Mouse (Mus musculus) stomach, postnatal 0 days (tissue): ENCODE measurements around the gene Cacna2d1. TPM values are rescaled to one million over a fixed set of nuclear protein-coding genes. Genes with fewer than 3 reads are reported as not detected.

Source experiments
- ATAC-seq: fragments of 200-750 bp; cut with Nextera tagmentation; 2 replicates; pipeline ENCODE4 v1.8.0; 2017; ENCODE audit not compliant: low FRiP score, low TSS enrichment
- DNase-seq: peaks from one replicate; pipeline ENCODE4 v3.0.0-alpha.2; 2016; ENCODE audit warnings: low spot score
- H3K27ac ChIP-seq: fragments of 300-500 bp; sonication (generic); replicated peaks from 2 replicates; pipeline ENCODE4 v1.5.1; 2014; ENCODE audit warnings: mild to moderate bottlenecking, control low read depth
- H3K27me3 ChIP-seq: fragments of 300-500 bp; sonication (generic); 2 replicates; pipeline ENCODE4 v1.6.1; 2014; ENCODE audit warnings: low read length; ENCODE audit not compliant: control insufficient read depth, insufficient read depth
- H3K36me3 ChIP-seq: fragments of 300-500 bp; sonication (generic); 2 replicates; pipeline ENCODE4 v1.6.1; 2014; ENCODE audit warnings: low read length, mixed read lengths; ENCODE audit not compliant: control insufficient read depth, insufficient read depth
- H3K4me1 ChIP-seq: fragments of 300-500 bp; sonication (generic); replicated peaks from 2 replicates; pipeline ENCODE4 v1.6.1; 2014; ENCODE audit warnings: antibody characterized with exemption; ENCODE audit not compliant: control insufficient read depth, insufficient read depth
- H3K4me2 ChIP-seq: fragments of 300-500 bp; sonication (generic); replicated peaks from 2 replicates; pipeline ENCODE4 v1.6.1; 2014; ENCODE audit warnings: low read depth, mild to moderate bottlenecking, control low read depth, moderate library complexity
- H3K4me3 ChIP-seq: fragments of 300-500 bp; sonication (generic); 2 replicates; pipeline ENCODE4 v1.5.1; 2014; ENCODE audit warnings: low read depth, low read length, control low read depth
- H3K9ac ChIP-seq: fragments of 300-500 bp; sonication (generic); 2 replicates; pipeline ENCODE4 v1.6.1; 2014; ENCODE audit warnings: mild to moderate bottlenecking, low read length, control low read depth, mixed read lengths
- H3K9me3 ChIP-seq: fragments of 300-500 bp; sonication (generic); 2 replicates; pipeline ENCODE4 v1.6.1; 2016; ENCODE audit warnings: low read length; ENCODE audit not compliant: control insufficient read depth
- CTCF ChIP-seq: IDR thresholded peaks from 2 replicates; pipeline ENCODE4 v1.5.1; 2016; ENCODE audit warnings: antibody characterized with exemption, low read depth, mild to moderate bottlenecking, moderate library complexity
- EP300 ChIP-seq: optimal IDR thresholded peaks from 2 replicates; pipeline ENCODE3; 2016; ENCODE audit warnings: antibody characterized with exemption
- WGBS: fragments of 180-500 bp; shearing (Covaris S2); extraction: QIAGEN DNeasy Blood & Tissue Kit; methylation state at CpG from one replicate; pipeline ENCODE4 v1.1.7; 2014; 5-methylcytosine and 5-hydroxymethylcytosine counted together
- polyA plus RNA-seq: library from polyadenylated mRNA; unstranded; fragments of >200 nt; fragmentation: Nextera tagmentation; extraction: Ambion mirVana; gene quantifications from 2 replicates; pipeline ENCODE4 v1.2.1, GENCODE M21; 2015

Cacna2d1 gene
- polyA plus RNA-seq, 1 experiment from 2014 or later, result 7.5 TPM

GRCm38 (mm10) chr5:16414693-16415092, 480.2 kb downstream of the Cacna2d1 start:
- Histone ChIP-seq H3K9ac (no peak overlapping the region), H3K4me2 (no peak overlapping the region), H3K9me3 (no peaks in the 10 kb centered on the region), H3K4me3 (no peak overlapping the region), H3K4me1 (no peaks in the 10 kb centered on the region), H3K36me3 (no peaks in the 10 kb centered on the region), H3K27me3 (no peaks in the 10 kb centered on the region), H3K27ac (no peak overlapping the region)
- TF ChIP-seq CTCF, result no peak
- no peak for TF ChIP-seq EP300
- DNase-seq, result no peak
- ATAC-seq, result no peak

DNA sequence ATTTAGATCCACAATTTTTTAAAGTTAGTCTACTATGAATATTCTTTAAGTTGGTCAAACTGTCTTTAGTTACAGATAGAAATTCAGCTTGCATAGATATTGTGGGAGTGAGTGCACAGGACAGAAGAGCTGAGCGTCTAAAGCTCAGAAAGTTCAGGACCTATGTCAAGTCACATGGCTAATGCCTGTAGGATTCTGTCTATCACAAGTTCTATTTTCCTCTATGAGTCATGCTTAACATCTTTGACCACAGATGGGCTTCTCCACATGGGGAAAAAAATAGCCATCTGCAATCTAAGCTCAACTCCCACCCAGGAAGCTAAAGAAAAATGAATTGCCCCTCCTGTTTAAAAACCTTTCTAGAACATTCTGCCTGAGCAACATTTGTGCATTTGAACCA, 483.5 kb downstream of the Cacna2d1 start:
- H3K27ac ChIP-seq, result no peak overlapping the region
- no peak overlapping the region for H3K4me2 ChIP-seq
- H3K4me3 ChIP-seq, result no peak overlapping the region
- H3K36me3 ChIP-seq, result no peaks in the 10 kb centered on the region
- no peak overlapping the region for H3K9ac ChIP-seq
- no peak for TF ChIP-seq CTCF
- TF ChIP-seq EP300, result no peak
- 61% methylated on average over 1 of the region's 1 CpGs for WGBS
- no peaks in the 10 kb centered on the region for H3K27me3 ChIP-seq
- no peak for DNase-seq
- H3K4me1 ChIP-seq, result no peaks in the 10 kb centered on the region
- H3K9me3 ChIP-seq, result no peaks in the 10 kb centered on the region
- ATAC-seq, result no peak

DNA sequence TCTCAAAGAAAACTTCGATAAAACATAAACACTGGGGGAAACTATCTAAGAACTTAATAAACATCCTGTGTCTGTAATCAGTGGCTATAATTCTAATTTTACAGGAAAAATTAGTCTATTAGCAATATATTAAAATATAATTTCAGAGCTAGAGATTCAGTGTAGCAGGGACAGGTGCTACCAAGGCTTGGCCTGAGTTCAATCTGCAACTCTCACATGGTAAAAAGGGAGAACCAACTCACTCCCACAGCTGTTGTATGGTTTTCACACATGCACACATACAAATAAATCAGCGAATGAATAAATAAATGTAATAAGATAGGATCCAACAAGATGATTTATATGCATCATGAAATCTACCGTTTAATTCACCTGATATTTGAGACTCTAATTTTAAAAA, 484.0 kb downstream of the Cacna2d1 start:
- no peak overlapping the region for H3K27ac ChIP-seq
- ATAC-seq, result no peak
- no peak overlapping the region for H3K4me2 ChIP-seq
- WGBS, result 64% methylated on average over 3 of the region's 3 CpGs
- no peak overlapping the region for H3K9ac ChIP-seq
- no peaks in the 10 kb centered on the region for H3K9me3 ChIP-seq
- H3K36me3 ChIP-seq, result no peaks in the 10 kb centered on the region
- H3K4me1 ChIP-seq, result no peaks in the 10 kb centered on the region
- H3K27me3 ChIP-seq, result no peaks in the 10 kb centered on the region
- no peak for DNase-seq
- no peak overlapping the region for H3K4me3 ChIP-seq
- TF ChIP-seq CTCF (no peak), EP300 (no peak)

Other genes with a start within 250 kb of the Cacna2d1 start
- 0.23 TPM in 1 of 2 replicates, not detected in the other for gene Speer4c, start 220.4 kb upstream of the Cacna2d1 start, polyA plus RNA-seq